Mouse (Mus musculus): ENCODE data around the gene Car3. TPM values are rescaled to one million over a fixed set of nuclear protein-coding genes. Genes with fewer than 3 reads are reported as not detected.

The Car3 gene
- polyA plus RNA-seq, 1 experiment from 2014 or later: 20.9 TPM

- Histone ChIP-seq H3K27me3 (no peaks in the 10 kb centered on the region), H3K9me3 (no peaks in the 10 kb centered on the region), H3K9ac (no peak overlapping the region), H3K27ac (no peak overlapping the region), H3K4me3 (no peak overlapping the region), H3K36me3 (no peaks in the 10 kb centered on the region), H3K4me2 (no peak overlapping the region), H3K4me1 (no peaks in the 10 kb centered on the region)
- ATAC-seq (ENCODE audit: insufficient number of reproducible peaks, insufficient read depth, low FRiP score, low TSS enrichment, low read depth): no peak
- WGBS: 81% methylated on average over 2 of the region's 2 CpGs
These were observed 53.9 kb downstream of the Car3 start for GRCm38 (mm10) chr3:14917261-14917660.

Other genes with a start within 250 kb of the Car3 start
- gene Car13, start 221.8 kb upstream of the Car3 start, polyA plus RNA-seq (2015; fragmentation: Nextera tagmentation; extraction: Ambion mirVana): 3.7 and 4.3 TPM in 2 replicates
- gene Car1, start 55.1 kb upstream of the Car3 start, polyA plus RNA-seq (2015; fragmentation: Nextera tagmentation; extraction: Ambion mirVana): 0.52 and 0.63 TPM in 2 replicates
- 22.0 and 36.8 TPM in 2 replicates for gene Car2, start 22.8 kb downstream of the Car3 start, polyA plus RNA-seq (2015; fragmentation: Nextera tagmentation; extraction: Ambion mirVana)